Mouse (Mus musculus): ENCODE results near the gene Gm6793.

Gm6793 gene

GRCm38 (mm10) chr8:112014936-112015335, at the start of gene Gm6793:
Gm6793 (minus strand) TSS chr8:112015036.
- in situ Hi-C loops (cut with MboI; ENCODE audit: low pct_unique_long_range_greater_than_20kb in 1 of 2, low sequenced_read_pairs in 2 of 2, unreplicated experiment in 1 of 2), result no loop called here

GRCm38 (mm10) chr8:112061372-112061771, 46.5 kb upstream of the Gm6793 start:
- in situ Hi-C loops (cut with MboI; ENCODE audit: low pct_unique_long_range_greater_than_20kb in 1 of 2, low sequenced_read_pairs in 2 of 2, unreplicated experiment in 1 of 2), result no loop called here

- in situ Hi-C loops (cut with MboI; ENCODE audit: low pct_unique_long_range_greater_than_20kb in 1 of 2, low sequenced_read_pairs in 2 of 2, unreplicated experiment in 1 of 2), result loop anchor here in 1 of 2 experiments (10.0 kb wide), 1 partner anchor 440 kb away; no protein-coding TSS in a partner anchor
These were observed 39.6 kb upstream of the Gm6793 start for GRCm38 (mm10) chr8:112054456-112054855.

- in situ Hi-C loops (cut with MboI; ENCODE audit: low pct_unique_long_range_greater_than_20kb in 1 of 2, low sequenced_read_pairs in 2 of 2, unreplicated experiment in 1 of 2), result loop anchor here in 1 of 2 experiments (10.0 kb wide), 1 partner anchor 443 kb away; no protein-coding TSS in a partner anchor
These were observed 36.7 kb upstream of the Gm6793 start for GRCm38 (mm10) chr8:112051537-112051936.

GRCm38 (mm10) chr8:112049984-112050383, 35.1 kb upstream of the Gm6793 start:
- in situ Hi-C loops (cut with MboI; ENCODE audit: low pct_unique_long_range_greater_than_20kb in 1 of 2, low sequenced_read_pairs in 2 of 2, unreplicated experiment in 1 of 2), result loop anchor here in 1 of 2 experiments (10.0 to 25.0 kb wide), 2 partner anchors 363 to 445 kb away; partner anchors contain the start of gene Ctrb1

GRCm38 (mm10) chr8:112048293-112048692, 33.5 kb upstream of the Gm6793 start:
- in situ Hi-C loops (cut with MboI; ENCODE audit: low pct_unique_long_range_greater_than_20kb in 1 of 2, low sequenced_read_pairs in 2 of 2, unreplicated experiment in 1 of 2), result loop anchor here in 1 of 2 experiments (25.0 kb wide), 1 partner anchor 361 kb away; the partner anchor contains the start of gene Ctrb1

- in situ Hi-C loops (cut with MboI; ENCODE audit: low pct_unique_long_range_greater_than_20kb in 1 of 2, low sequenced_read_pairs in 2 of 2, unreplicated experiment in 1 of 2), result loop anchor here in 1 of 2 experiments (25.0 kb wide), 1 partner anchor 359 kb away; the partner anchor contains the start of gene Ctrb1
These were observed 31.1 kb upstream of the Gm6793 start for GRCm38 (mm10) chr8:112045896-112046295.

GRCm38 (mm10) chr8:112045182-112045581, 30.3 kb upstream of the Gm6793 start:
- in situ Hi-C loops (cut with MboI; ENCODE audit: low pct_unique_long_range_greater_than_20kb in 1 of 2, low sequenced_read_pairs in 2 of 2, unreplicated experiment in 1 of 2), result loop anchor here in 1 of 2 experiments (25.0 kb wide), 1 partner anchor 358 kb away; the partner anchor contains the start of gene Ctrb1

- in situ Hi-C loops (cut with MboI; ENCODE audit: low pct_unique_long_range_greater_than_20kb in 1 of 2, low sequenced_read_pairs in 2 of 2, unreplicated experiment in 1 of 2), result loop anchor here in 1 of 2 experiments (25.0 kb wide), 1 partner anchor 350 kb away; the partner anchor contains the start of gene Ctrb1
These were observed 22.7 kb upstream of the Gm6793 start for GRCm38 (mm10) chr8:112037521-112037920.

GRCm38 (mm10) chr8:112034603-112035002, 19.8 kb upstream of the Gm6793 start:
- in situ Hi-C loops (cut with MboI; ENCODE audit: low pct_unique_long_range_greater_than_20kb in 1 of 2, low sequenced_read_pairs in 2 of 2, unreplicated experiment in 1 of 2), result loop anchor here in 1 of 2 experiments (25.0 kb wide), 1 partner anchor 347 kb away; the partner anchor contains the start of gene Ctrb1

GRCm38 (mm10) chr8:112033071-112033470, 18.2 kb upstream of the Gm6793 start:
- in situ Hi-C loops (cut with MboI; ENCODE audit: low pct_unique_long_range_greater_than_20kb in 1 of 2, low sequenced_read_pairs in 2 of 2, unreplicated experiment in 1 of 2), result loop anchor here in 1 of 2 experiments (25.0 kb wide), 1 partner anchor 346 kb away; the partner anchor contains the start of gene Ctrb1

- in situ Hi-C loops (cut with MboI; ENCODE audit: low pct_unique_long_range_greater_than_20kb in 1 of 2, low sequenced_read_pairs in 2 of 2, unreplicated experiment in 1 of 2), result loop anchor here in 1 of 2 experiments (25.0 kb wide), 1 partner anchor 343 kb away; the partner anchor contains the start of gene Ctrb1
These were observed 15.8 kb upstream of the Gm6793 start for GRCm38 (mm10) chr8:112030663-112031062.

- in situ Hi-C loops (cut with MboI; ENCODE audit: low pct_unique_long_range_greater_than_20kb in 1 of 2, low sequenced_read_pairs in 2 of 2, unreplicated experiment in 1 of 2), result loop anchor here in 1 of 2 experiments (25.0 kb wide), 1 partner anchor 342 kb away; the partner anchor contains the start of gene Ctrb1
These were observed 14.6 kb upstream of the Gm6793 start for GRCm38 (mm10) chr8:112029455-112029854.

GRCm38 (mm10) chr8:112011816-112012242, 3.0 kb downstream of the Gm6793 start:
- in situ Hi-C loops (cut with MboI; ENCODE audit: low pct_unique_long_range_greater_than_20kb in 1 of 2, low sequenced_read_pairs in 2 of 2, unreplicated experiment in 1 of 2), result no loop called here

- in situ Hi-C loops (cut with MboI; ENCODE audit: low pct_unique_long_range_greater_than_20kb in 1 of 2, low sequenced_read_pairs in 2 of 2, unreplicated experiment in 1 of 2), result no loop called here
These were observed 3.6 kb downstream of the Gm6793 start, which contains the start of the genes Kars and Terf2ip for GRCm38 (mm10) chr8:112010997-112011815. Kars (minus strand) TSS chr8:112011323. Terf2ip (plus strand) TSS chr8:112011398.

GRCm38 (mm10) chr8:112009558-112009957, 5.3 kb downstream of the Gm6793 start:
- in situ Hi-C loops (cut with MboI; ENCODE audit: low pct_unique_long_range_greater_than_20kb in 1 of 2, low sequenced_read_pairs in 2 of 2, unreplicated experiment in 1 of 2), result no loop called here

GRCm38 (mm10) chr8:112007669-112008068, 7.2 kb downstream of the Gm6793 start:
- in situ Hi-C loops (cut with MboI; ENCODE audit: low pct_unique_long_range_greater_than_20kb in 1 of 2, low sequenced_read_pairs in 2 of 2, unreplicated experiment in 1 of 2), result no loop called here

- in situ Hi-C loops (cut with MboI; ENCODE audit: low pct_unique_long_range_greater_than_20kb in 1 of 2, low sequenced_read_pairs in 2 of 2, unreplicated experiment in 1 of 2), result no loop called here
These were observed 9.2 kb downstream of the Gm6793 start for GRCm38 (mm10) chr8:112005601-112006000.

- in situ Hi-C loops (cut with MboI; ENCODE audit: low pct_unique_long_range_greater_than_20kb in 1 of 2, low sequenced_read_pairs in 2 of 2, unreplicated experiment in 1 of 2), result no loop called here
These were observed 10.1 kb downstream of the Gm6793 start for GRCm38 (mm10) chr8:112004754-112005153.

All from mouse embryonic stem cell (cell line).